Mouse (Mus musculus): ENCODE data around the gene 1700018F24Rik. TPM values are rescaled to one million over a fixed set of nuclear protein-coding genes. Genes with fewer than 3 reads are reported as not detected.
"Not testable (repeated sequence)": the region's sequence is repeated elsewhere in the genome, so short reads cannot be mapped to it uniquely, and the experiment has no call there.

Gene 1700018F24Rik
- polyA plus RNA-seq (2012; rRNA removed): not detected in 2 replicates

DNA sequence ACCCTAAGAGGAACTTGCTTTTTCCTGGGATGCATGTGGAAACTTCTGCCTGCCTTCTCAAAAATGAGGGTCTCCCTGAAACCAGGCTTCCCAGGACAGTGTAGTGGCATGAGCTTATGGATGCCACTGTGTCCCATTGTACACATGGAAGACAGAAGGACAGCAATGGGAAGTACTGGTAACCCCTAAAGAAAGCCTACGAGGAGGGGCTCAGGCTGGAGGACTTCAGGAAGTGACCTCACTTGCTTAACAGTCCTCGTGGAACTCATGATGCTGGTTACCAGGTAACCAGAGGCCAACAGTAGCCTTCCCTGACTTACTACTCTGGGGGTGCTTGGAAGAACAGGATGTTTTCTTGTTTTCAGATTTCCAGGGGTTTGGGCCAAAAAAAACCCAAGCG lies at the start of gene 1700018F24Rik:
TSS of gene 1700018F24Rik (plus strand) at position 301 of the 400 bp plus-strand sequence.
- WGBS: 42% methylated on average over 3 of the region's 3 CpGs
- not testable (repeated sequence) for DNase-seq (ENCODE audit: low read depth, low spot score)

DNA sequence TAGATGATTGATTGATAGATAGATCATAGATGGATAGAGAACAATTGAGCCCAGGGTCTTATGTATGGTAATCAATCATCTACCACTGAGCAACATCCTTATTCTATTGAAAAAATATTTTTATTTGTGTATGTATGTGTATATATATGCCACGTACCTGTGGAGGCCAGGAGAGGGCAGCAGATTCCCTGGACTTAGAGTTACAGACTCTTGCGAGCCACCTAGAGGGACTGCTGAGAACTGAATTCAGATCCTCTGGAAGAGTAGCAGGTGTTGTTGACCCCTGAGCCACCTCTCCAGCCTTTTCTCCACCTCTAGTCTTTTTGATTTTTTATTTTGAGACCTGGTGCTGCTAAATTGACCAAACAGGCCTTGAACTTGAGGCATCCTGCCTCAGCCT lies 44.3 kb upstream of the 1700018F24Rik start:
- no peak for DNase-seq (ENCODE audit: low read depth, low spot score)
- WGBS: 46% methylated on average over 2 of the region's 2 CpGs

DNA sequence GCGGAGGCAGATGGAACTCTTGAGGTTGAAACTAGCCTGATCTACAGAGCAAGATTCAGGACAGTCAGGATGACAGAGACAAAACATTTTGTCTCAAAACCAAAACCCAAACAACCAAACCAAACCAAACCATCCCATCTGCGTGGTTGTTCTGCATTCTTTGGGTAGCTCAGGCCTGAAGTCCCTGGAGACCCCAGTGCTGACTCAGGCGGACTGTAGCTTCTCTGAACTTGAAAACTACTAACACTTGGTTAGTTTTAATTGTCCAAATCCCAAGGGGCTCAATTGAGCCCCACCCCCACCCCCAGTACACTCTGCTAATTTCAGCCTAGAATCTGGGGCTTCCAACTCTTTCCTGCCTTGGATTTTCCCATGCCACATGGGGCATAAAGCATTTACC lies 39.4 kb upstream of the 1700018F24Rik start:
- WGBS: 86% methylated on average over 3 of the region's 3 CpGs
- no peak for DNase-seq (ENCODE audit: low read depth, low spot score)

DNA sequence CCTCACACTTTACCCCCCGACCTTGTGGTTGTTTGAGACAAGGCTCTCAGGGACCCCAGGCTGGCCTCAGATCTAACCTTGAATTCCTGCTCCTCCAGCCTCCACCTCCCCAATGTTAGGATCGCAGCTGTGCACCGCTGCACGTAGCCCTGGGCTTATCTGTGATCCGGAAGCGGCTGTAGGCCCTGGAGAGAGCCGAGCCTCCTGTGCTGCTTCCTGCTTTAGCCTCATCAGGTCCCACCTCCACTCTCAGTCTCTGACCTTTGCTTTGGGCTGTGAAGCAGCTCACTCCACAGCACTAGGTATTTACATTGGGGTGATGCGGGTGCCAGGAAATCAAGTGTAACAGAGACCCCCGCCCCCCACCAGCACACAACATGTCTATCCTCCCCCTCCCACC lies 38.3 kb upstream of the 1700018F24Rik start:
- 71% methylated on average over 9 of the region's 9 CpGs for WGBS

DNA sequence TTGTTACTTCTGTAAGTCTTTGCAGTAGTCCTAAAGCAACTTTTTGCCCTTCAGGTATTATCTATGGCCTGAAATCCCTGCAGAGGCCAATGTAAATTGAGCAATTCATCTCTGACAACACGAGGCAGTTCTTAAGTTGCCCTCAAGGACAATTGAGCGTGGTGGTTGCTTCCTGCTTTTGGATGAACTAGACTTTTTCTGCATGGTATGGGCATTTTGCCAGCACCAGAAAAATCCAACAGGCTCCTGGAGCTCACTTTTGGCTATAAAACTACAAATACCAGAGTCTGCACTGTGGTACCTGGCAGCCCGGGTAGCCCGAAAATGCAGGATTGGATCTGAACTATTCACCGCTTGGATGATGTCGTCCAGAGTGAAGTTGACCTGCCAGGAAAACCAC lies 37.2 kb upstream of the 1700018F24Rik start:
- no peak for DNase-seq (ENCODE audit: low read depth, low spot score)
- WGBS: 61% methylated on average over 6 of the region's 6 CpGs

More for the DNA sequence above, 38.3 kb upstream of the 1700018F24Rik start:
- no peak for DNase-seq (ENCODE audit: low read depth, low spot score)

DNA sequence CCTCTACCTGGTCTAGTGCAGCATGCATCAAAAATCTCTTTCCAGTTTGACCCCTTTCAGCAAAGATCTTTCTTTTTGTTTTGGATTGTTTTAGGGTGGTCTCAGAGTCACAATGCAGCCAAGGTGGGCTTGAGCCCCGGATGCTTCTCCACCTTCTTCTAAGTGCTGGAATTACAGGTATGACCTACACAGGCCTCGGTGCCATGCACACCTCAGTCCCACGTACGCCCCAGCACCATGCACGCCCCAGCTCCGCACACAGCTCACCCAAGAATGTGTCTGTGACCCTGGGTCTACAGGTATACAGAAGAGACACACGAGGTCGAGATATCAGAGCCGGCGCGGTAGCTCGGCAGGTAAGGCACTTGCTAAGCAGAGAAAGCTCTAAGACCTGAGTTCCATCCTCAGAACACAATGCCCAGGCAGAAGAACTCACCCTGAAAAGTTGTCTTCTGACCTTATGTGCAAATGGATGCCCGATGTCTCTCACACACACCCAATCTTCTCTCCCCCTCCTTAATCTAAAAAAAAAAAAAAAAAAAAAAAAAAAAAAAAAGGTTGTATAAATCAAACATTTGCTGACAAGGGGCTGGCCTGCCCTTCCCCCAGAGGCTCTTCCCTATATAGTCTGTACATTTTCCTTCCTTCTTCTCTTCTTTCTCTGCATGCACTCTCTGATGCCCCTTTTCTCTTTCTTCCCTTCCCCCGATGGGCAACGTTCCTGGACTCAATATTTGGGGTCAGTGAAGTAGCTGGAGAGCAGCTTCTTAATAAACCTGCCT lies 33.7 kb upstream of the 1700018F24Rik start:
- DNase-seq (ENCODE audit: low read depth, low spot score): no peak
- WGBS: 82% methylated on average over 15 of the region's 15 CpGs

DNA sequence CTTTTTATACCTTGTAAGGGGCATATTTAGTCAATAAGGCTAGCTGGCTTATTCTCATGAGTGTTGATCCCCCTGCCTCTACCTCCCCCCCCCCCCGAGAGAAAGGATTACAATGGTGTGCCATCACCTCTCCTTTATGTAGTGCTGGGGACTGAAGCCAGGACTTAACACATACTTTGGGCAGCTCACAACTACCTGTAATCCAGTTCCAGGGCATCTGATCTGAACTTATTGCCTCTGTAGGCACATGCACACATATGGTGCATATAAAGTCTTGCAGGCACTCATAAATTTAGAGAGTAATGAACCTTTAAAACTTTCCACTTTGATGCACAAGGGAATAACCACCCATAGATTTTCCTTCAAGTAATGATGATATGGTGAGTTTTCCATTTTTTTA lies 28.5 kb upstream of the 1700018F24Rik start:
- DNase-seq (ENCODE audit: low read depth, low spot score): no peak
- WGBS: 72% methylated on average over 1 of the region's 1 CpGs

DNA sequence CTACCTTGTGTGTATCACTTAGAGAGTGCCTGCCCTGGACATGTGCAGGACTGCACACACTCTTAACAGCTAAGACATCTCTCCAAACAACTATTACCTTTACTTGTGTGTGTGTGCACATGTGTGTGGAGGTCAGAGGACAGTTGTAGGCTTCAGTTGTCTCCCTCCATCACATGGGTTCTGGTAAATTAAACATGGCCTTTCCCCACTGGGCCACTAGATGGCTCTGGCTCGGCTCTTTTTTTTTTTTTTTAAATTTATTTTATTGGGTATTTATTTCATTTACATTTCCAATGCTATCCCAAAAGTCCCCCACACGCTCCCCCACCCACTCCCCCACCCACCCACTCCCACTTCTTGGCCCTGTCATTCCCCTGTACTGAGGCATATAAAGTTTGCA lies 26.0 kb upstream of the 1700018F24Rik start:
- WGBS: 26% methylated on average over 2 of the region's 2 CpGs
- DNase-seq (ENCODE audit: low read depth, low spot score): not testable (repeated sequence)

DNA sequence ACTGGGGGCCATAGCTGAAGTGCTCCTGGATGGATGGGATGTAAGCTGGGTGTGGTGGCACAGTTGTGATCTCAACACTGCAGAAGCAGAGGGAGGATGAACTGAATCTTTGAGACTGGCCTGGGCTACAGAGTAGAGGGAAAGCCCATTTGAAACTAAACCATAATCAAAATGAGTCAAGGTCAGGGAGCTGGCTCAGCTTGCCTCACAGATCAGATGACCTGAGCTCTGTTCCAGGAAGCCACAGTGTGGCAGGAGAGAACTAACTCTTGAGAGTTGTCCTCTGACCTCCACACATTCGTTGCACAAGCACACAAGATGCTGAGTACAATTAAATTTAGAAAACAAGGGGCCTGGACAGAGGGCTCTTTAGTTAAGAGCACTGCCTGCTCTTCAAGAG lies 22.5 kb upstream of the 1700018F24Rik start:
- 22% methylated on average over 1 of the region's 1 CpGs for WGBS
- DNase-seq (ENCODE audit: low read depth, low spot score): not testable (repeated sequence)

DNA sequence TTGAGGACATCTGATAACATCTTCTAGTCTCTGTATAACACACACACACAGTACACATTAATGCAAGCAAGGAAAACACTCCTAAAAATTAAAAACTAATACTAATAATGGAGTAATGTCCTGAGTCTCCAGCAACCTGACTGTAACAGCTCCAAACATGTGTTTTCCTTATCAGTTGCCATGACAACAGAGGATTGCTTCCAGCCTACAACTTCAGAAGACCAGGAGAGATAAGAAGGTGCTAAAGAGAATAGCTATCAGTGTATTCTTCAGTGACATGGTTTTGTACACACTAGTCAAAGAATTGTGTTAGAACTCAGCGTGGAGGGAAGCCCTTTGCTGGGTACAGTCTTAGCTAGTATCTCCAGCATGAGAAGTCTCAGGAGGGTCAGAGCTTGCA lies 22.1 kb upstream of the 1700018F24Rik start:
- not testable (repeated sequence) for DNase-seq (ENCODE audit: low read depth, low spot score)
- 43% methylated on average over 1 of the region's 1 CpGs for WGBS

DNA sequence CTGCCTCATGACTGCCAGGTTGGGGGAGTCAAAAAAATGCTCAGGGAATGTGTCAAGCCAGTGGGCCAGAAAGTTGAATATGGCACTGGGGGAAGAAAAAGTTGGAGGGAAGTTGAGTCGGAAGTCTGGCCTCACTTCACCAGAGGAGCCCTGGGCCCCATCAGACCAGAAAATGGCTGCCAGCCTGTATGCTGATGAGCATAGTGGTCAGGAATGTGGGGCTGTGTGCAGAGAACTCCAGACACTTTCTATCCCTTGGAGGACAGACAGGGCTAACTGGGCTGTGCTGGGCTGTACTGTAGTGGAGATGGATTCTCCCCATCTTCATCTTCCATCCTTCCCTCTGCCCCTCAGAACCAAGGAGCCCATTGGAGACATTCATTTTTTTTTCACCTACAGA lies 12.3 kb upstream of the 1700018F24Rik start:
- DNase-seq (ENCODE audit: low read depth, low spot score): not testable (repeated sequence)
- WGBS: 92% methylated on average over 1 of the region's 1 CpGs

DNA sequence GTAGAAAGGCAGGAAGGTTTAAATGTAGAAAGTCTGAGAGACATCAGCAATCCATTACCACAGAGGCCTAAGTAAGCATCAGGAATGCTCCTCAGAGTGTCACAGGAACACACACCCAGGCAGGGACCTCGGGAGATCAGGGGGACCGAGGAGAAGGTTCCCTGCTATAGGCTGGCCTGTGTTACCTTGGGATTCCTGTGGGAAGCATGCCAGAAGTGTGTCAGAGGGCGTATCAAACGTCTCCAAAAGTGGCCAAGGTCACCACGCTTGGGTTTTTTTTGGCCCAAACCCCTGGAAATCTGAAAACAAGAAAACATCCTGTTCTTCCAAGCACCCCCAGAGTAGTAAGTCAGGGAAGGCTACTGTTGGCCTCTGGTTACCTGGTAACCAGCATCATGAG lies 10.4 kb upstream of the 1700018F24Rik start, which contains the start of gene Gm4871:
TSS of gene Gm4871 (minus strand) at position 364 of the 400 bp plus-strand sequence.
- 36% methylated on average over 5 of the region's 5 CpGs for WGBS
- DNase-seq (ENCODE audit: low read depth, low spot score): not testable (repeated sequence)

DNA sequence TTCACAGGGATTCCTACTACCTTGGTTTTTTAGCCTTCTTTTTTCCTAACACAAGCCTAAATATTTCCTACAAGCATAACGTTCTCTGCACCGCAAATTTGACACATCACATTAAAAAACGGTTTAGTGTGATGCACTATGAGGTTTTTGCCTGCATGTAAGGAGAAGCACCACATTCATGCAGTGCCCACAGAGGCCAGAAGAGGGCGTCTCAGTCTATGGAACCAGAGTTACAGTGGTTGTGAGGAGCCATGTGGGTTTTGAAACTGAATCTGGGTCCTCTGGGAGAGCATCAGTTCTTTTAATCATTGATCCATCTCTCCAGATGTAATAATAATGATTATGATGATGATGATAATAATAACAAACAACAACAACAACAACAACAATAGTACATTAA lies 1.2 kb upstream of the 1700018F24Rik start:
- DNase-seq (ENCODE audit: low read depth, low spot score): no peak
- 45% methylated on average over 4 of the region's 4 CpGs for WGBS

DNA sequence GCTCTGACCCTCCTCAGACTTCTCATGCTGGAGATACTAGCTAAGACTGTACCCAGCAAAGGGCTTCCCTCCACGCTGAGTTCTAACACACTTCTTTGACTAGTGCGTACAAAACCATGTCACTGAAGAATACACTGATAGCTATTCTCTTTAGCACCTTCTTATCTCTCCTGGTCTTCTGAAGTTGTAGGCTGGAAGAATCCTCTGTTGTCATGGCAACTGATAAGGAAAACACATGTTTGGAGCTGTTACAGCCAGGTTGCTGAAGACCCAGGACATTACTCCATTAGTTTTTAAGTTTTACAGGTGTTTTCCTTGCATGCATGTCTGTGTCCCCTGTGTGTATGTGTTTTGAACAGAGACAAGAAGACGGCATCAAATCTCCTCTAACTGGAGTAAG lies 11.4 kb downstream of the 1700018F24Rik start:
- DNase-seq (ENCODE audit: low read depth, low spot score): not testable (repeated sequence)
- WGBS: 61% methylated on average over 3 of the region's 3 CpGs

DNA sequence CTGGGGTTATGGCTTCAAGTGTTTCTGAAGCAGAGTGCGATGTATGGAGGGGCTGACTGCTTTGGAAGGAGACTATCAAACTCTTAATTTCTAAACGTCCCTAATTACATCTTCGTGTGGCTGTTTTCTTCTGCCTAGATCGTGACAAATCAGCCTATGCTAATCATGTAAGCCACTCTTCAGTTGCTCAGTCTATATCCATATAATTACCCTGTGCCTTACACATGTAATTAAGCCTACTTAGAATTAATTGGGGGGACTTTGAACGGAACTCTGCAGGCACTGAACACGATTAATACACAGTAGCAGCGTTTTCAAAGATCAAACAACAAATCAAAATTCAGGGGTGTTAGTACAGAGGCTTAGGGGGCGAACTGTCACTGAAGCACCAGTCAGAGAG lies 15.1 kb downstream of the 1700018F24Rik start:
- WGBS: 82% methylated on average over 8 of the region's 8 CpGs

DNA sequence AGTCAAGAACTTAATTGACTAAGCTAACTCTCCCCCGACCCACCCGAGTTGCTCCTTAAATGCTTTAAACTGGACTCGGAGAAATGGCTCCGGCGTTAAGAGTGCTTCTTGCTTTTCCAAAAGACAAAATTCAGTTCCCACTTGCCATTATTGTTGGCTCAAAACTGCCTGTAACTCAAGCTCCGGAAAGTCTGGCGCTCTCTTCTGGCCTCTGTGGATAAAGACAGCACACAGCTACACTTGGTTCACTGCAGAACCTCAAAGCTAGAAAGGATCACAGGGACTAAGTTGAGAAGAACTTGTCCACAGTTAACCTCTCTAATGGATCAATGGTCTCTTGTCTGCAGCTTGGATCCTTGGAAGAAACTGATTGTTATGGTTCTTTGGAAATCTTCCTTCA lies 15.9 kb downstream of the 1700018F24Rik start:
- 93% methylated on average over 7 of the region's 7 CpGs for WGBS

More for the DNA sequence above, 15.1 kb downstream of the 1700018F24Rik start:
- DNase-seq (ENCODE audit: low read depth, low spot score): no peak

DNA sequence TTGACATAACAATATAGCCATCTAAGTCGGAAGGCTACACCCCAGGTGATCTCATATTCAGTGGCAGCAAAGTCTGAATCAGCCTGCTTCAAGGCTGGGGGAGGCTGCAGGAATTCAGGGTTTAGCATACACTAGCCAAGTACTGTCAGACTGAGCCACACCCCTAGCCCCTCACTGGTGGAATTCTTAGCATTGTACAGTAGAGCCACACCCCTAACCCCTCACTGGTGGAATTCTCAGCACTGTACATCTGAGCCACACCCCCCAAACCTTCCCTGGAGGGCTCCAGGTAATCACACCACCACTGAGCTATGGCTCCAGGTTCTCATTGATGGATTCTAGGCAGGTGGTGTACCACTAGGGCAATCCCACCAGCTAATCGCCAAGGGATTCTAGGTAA lies 16.7 kb downstream of the 1700018F24Rik start:
- DNase-seq (ENCODE audit: low read depth, low spot score): no peak
- WGBS: 63% methylated on average over 2 of the region's 2 CpGs

More for the DNA sequence above, 15.9 kb downstream of the 1700018F24Rik start:
- no peak for DNase-seq (ENCODE audit: low read depth, low spot score)

DNA sequence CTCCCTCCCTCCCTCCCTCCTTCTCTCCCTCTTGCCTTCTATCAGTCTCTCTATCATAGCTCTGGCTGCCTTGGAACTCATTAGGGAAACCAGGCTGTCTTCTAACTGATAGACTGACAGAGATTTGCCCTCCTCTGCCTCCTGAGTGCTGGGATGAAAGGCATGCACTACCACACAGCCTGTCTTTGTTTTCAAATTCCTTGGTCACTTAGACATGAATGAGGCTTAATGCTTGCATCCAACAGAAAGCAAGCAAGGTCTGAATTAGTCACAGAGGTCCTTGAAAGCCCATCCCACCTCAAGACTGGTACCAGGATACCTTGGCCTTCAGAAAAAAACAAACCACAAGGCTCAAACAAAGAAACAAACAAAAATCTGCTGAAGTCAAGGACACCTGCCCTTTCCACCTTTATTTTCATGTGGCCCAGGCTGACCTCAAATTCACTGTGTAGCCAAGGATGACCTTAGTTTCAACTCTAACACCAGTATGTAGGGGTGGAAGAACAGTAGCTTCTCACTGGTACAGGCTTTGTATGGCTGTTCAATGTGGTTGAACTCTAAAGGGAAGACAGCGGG lies 22.1 kb downstream of the 1700018F24Rik start:
- DNase-seq (ENCODE audit: low read depth, low spot score): no peak
- WGBS: 92% methylated on average over 1 of the region's 1 CpGs

DNA sequence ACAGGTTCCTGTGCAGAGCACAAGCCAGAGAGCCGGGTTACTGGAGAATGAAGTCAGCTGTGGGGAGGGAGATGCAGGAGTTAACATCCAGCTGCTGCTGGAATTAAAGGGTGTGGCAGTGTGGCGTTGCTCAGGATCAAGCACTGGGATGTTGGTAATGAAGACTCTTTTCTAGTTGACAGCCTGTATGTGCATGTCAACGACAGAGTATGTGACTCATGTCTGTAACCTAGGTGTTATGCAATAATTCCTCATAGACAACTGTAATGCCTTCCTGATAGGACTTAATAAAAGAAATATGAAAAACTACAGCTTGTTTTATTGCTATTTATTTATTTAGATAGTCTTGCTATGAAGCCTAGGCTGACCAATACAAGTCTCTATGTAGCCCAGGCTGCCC lies 26.1 kb downstream of the 1700018F24Rik start:
- 20% methylated on average over 3 of the region's 3 CpGs for WGBS
- no peak for DNase-seq (ENCODE audit: low read depth, low spot score)

DNA sequence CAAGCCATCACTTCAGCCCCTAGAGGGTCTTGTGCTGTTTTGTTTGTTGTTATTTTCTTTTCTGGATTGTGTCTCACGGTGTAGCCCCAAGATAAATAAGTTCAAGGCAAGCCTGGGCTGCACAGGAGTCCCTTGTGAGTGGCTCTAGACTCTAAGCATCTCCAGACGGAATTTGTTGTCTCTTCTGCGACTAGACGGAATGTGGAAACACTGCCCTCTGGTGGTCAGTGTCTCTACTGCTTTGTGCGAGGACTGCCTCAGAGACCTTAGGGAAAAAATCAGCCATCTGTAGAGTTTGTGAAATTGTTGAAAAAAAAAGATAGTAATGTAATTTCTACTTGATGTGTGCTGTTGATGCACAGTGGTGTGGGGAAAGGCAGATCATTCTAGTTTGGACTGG lies 26.9 kb downstream of the 1700018F24Rik start:
- DNase-seq (ENCODE audit: low read depth, low spot score): peak; percentile 55
- WGBS: 2% methylated on average over 5 of the region's 5 CpGs

DNA sequence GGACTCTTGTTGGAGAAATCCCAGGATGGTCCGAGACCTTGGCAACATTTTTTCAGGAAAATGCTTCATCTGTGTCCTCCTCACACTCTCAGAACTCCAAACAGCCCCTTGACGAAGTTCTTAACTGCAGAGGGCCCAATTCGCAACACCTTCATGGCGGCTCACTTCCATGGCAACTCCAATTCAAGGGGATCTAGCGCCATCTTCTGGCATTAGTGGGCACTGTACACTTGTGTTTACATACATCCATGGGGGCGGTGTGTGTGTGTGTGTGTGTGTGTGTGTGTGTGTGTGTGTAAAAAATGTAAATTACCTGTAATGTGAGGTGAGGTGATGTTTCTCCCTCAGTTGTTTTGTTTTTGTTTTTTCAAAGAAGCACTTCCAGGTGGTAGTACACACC lies 28.6 kb downstream of the 1700018F24Rik start:
- no peak for DNase-seq (ENCODE audit: low read depth, low spot score)
- WGBS: 49% methylated on average over 6 of the region's 6 CpGs
